Mouse (Mus musculus): ENCODE data around the gene Coro1a. TPM values are rescaled to one million over a fixed set of nuclear protein-coding genes. Genes with fewer than 3 reads are reported as not detected.
A peak's percentile ranks its signal among the peaks of the same experiment; 100 is the strongest.

The Coro1a gene
- total and polyA plus RNA-seq, 3 experiments, result 203 to 349 (median 312) TPM

DNA sequence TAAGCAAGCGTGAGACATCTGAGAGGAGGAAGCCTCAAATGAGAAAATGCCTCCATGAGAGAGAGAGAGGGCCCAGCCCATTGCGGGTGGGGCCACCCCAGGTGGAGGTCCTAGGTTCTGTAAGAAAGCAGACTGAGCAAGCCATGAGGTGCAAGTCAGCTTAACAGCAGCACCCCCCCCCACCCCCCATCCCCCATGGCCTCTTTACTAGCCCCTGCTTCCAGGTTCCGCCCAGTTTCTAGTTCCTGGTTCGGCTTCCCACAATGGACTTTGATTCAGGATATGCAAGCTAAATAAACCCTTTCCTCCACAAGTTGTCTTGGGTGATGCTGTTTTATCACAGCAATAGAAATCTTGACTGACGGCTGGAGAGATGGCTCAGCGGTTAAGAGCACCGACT, 41.2 kb upstream of the Coro1a start:
- H3K27ac ChIP-seq (ENCODE audit: insufficient read depth, low read depth), result no peak overlapping the region
- dilution Hi-C loops (cut with MboI; ENCODE audit: extremely low pct_ligation_motif_present, extremely low pct_unique_long_range_greater_than_20kb, low sequenced_read_pairs), result no loop called here
- H3K79me2 ChIP-seq (replicated peaks; ENCODE audit: control insufficient read depth, extremely low read depth, insufficient read depth, poor library complexity, severe bottlenecking), result no peaks in the 10 kb centered on the region
- DNase-seq (ENCODE audit: extremely low read depth), result no peak
- no peak overlapping the region for H3K4me2 ChIP-seq (ENCODE audit: insufficient read depth, low read depth, poor library complexity, severe bottlenecking)
- no peaks in the 10 kb centered on the region for H3K27me3 ChIP-seq (replicated peaks)
- no peaks in the 10 kb centered on the region for H3K36me3 ChIP-seq (replicated peaks in 1 of 2; ENCODE audit: control insufficient read depth in 1 of 2, insufficient read depth in 1 of 2, low read length in 1 of 2)
- in situ Hi-C loops (cut with MboI; ENCODE audit: low pct_ligation_motif_present, low pct_unique_long_range_greater_than_20kb, low sequenced_read_pairs), result no loop called here
- no peak for TF ChIP-seq MXI1 (IDR thresholded peaks at IDR 0.05; ENCODE audit: low read depth, low read length)
- TF ChIP-seq ZNF384 (IDR thresholded peaks at IDR 0.05; ENCODE audit: low read depth, low read length), result no peak
- TF ChIP-seq SIN3A (IDR thresholded peaks at IDR 0.05; ENCODE audit: low read length), result no peak
- no peak for TF ChIP-seq HCFC1 (IDR thresholded peaks at IDR 0.05; ENCODE audit: low read depth, low read length)
- no peak for TF ChIP-seq RCOR1 (conservative IDR thresholded peaks at IDR 0.05; ENCODE audit: low read depth, low read length)
- no peak for TF ChIP-seq MAX (IDR thresholded peaks at IDR 0.05; ENCODE audit: low read length)
- TF ChIP-seq KAT2A (IDR thresholded peaks at IDR 0.05; ENCODE audit: insufficient replicate concordance, low read length), result no peak
- TF ChIP-seq NRF1 (IDR thresholded peaks at IDR 0.05; ENCODE audit: low read depth, low read length), result no peak
- no peak for TF ChIP-seq POLR2AphosphoS2 (IDR thresholded peaks at IDR 0.05; ENCODE audit: low read depth, low read length)
- no peak for TF ChIP-seq USF1 (IDR thresholded peaks at IDR 0.05; ENCODE audit: low read depth, low read length)
- TF ChIP-seq E2F4 (IDR thresholded peaks at IDR 0.05; ENCODE audit: insufficient replicate concordance, low read depth, low read length), result no peak
- no peak for TF ChIP-seq CHD1 (IDR thresholded peaks at IDR 0.05; ENCODE audit: low read depth, low read length)
- TF ChIP-seq MAFK (IDR thresholded peaks at IDR 0.05; ENCODE audit: insufficient replicate concordance, low read length), result no peak
- no peak for TF ChIP-seq CTCF (conservative IDR thresholded peaks at IDR 0.05 in 1 of 2, IDR thresholded peaks at IDR 0.05 in 1 of 2; ENCODE audit: low read depth in 2 of 2, low read length in 2 of 2)
- no peak for TF ChIP-seq EP300 (IDR thresholded peaks at IDR 0.05; ENCODE audit: low read length)
- TF ChIP-seq ZC3H11A (IDR thresholded peaks at IDR 0.05; ENCODE audit: low read depth, low read length), result no peak
- no peak overlapping the region for H3K9ac ChIP-seq (ENCODE audit: insufficient read depth, low read depth)
- H3K9me3 ChIP-seq (replicated peaks; ENCODE audit: low read length), result peaks cover 2% of the 10 kb centered on the region
- peaks cover 10 to 36% of the 10 kb centered on the region in 2 experiments for H3K4me1 ChIP-seq (ENCODE audit: control insufficient read depth in 1 of 2, insufficient read depth in 2 of 2)
- H3K4me3 ChIP-seq (replicated peaks in 1 of 3; ENCODE audit: low read depth in 2 of 3, low read length in 2 of 3, poor library complexity in 1 of 3), result no peak overlapping the region

DNA sequence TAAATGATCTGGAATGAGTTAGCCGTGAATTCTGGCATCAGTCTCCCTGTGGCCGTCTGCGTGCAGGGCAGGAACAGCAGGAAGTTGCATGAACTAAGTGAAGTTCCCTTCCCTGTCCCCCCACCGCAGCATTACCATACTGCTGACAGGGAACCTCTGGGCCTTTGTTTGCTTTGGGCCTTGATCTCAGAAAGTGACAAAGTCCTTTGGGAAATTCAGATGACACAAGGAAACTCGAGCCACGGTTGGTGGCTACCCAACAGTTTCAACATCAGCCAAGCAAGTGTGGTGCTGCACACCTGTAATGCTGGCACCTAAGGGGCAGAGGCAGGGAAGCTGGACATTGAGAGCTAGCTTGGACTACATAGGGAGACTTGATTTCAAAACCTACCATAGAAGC, 39.2 kb upstream of the Coro1a start:
- no peaks in the 10 kb centered on the region for H3K79me2 ChIP-seq (replicated peaks; ENCODE audit: control insufficient read depth, extremely low read depth, insufficient read depth, poor library complexity, severe bottlenecking)
- dilution Hi-C loops (cut with MboI; ENCODE audit: extremely low pct_ligation_motif_present, extremely low pct_unique_long_range_greater_than_20kb, low sequenced_read_pairs), result no loop called here
- DNase-seq (ENCODE audit: extremely low read depth), result peak; percentile 54
- H3K27ac ChIP-seq (ENCODE audit: insufficient read depth, low read depth), result peak overlapping the region; percentile 48; the same call in 1 of the 2 replicates
- peak overlapping the region; percentile 59 for H3K4me2 ChIP-seq (ENCODE audit: insufficient read depth, low read depth, poor library complexity, severe bottlenecking)
- TF ChIP-seq BHLHE40 (IDR thresholded peaks at IDR 0.05; ENCODE audit: low read depth, low read length), result peak; percentile 41
- 0 out of 2 replicates have a peak, but pooled peaks have one; percentile 3 for TF ChIP-seq ETS1 (conservative IDR thresholded peaks at IDR 0.05; ENCODE audit: low read depth, low read length)
- 0 out of 2 replicates have a peak, but pooled peaks have one; percentile 25 for TF ChIP-seq MAFK (IDR thresholded peaks at IDR 0.05; ENCODE audit: insufficient replicate concordance, low read length)
- TF ChIP-seq EP300 (IDR thresholded peaks at IDR 0.05; ENCODE audit: low read length), result peak; percentile 10; the same call in 1 of the 2 replicates
- TF ChIP-seq HCFC1 (IDR thresholded peaks at IDR 0.05; ENCODE audit: low read depth, low read length), result no peak
- TF ChIP-seq CHD1 (IDR thresholded peaks at IDR 0.05; ENCODE audit: low read depth, low read length), result 0 out of 2 replicates have a peak, but pooled peaks have one; percentile 24
- no peak for TF ChIP-seq JUN (IDR thresholded peaks at IDR 0.05; ENCODE audit: insufficient read depth, low read depth, low read length)
- no peaks in the 10 kb centered on the region for H3K9me3 ChIP-seq (replicated peaks; ENCODE audit: low read length)
- H3K4me3 ChIP-seq (replicated peaks in 1 of 3; ENCODE audit: low read depth in 2 of 3, low read length in 2 of 3, poor library complexity in 1 of 3), result peak overlapping the region; percentile 26 to 39 (median 34)
- H3K27me3 ChIP-seq (replicated peaks), result no peaks in the 10 kb centered on the region
- no peaks in the 10 kb centered on the region for H3K36me3 ChIP-seq (replicated peaks in 1 of 2; ENCODE audit: control insufficient read depth in 1 of 2, insufficient read depth in 1 of 2, low read length in 1 of 2)
- in situ Hi-C loops (cut with MboI; ENCODE audit: low pct_ligation_motif_present, low pct_unique_long_range_greater_than_20kb, low sequenced_read_pairs), result no loop called here
- peaks cover 10 to 36% of the 10 kb centered on the region in 2 experiments for H3K4me1 ChIP-seq (ENCODE audit: control insufficient read depth in 1 of 2, insufficient read depth in 2 of 2)
- H3K9ac ChIP-seq (ENCODE audit: insufficient read depth, low read depth), result peak overlapping the region; percentile 36
